Mouse (Mus musculus) right cerebral cortex, postnatal 14 days (tissue): ENCODE measurements around the gene Zfp462.

Experiments
- DNase-seq: peaks from one replicate; pipeline ENCODE4 v3.0.0; 2022

Zfp462 gene

GRCm38 (mm10) chr4:55124126-55124525 is 179.3 kb downstream of the Zfp462 start:
- DNase-seq, result no peak

- peak; percentile 23 for DNase-seq
Observed at GRCm38 (mm10) chr4:55125048-55125737, 180.3 kb downstream of the Zfp462 start.

DNA sequence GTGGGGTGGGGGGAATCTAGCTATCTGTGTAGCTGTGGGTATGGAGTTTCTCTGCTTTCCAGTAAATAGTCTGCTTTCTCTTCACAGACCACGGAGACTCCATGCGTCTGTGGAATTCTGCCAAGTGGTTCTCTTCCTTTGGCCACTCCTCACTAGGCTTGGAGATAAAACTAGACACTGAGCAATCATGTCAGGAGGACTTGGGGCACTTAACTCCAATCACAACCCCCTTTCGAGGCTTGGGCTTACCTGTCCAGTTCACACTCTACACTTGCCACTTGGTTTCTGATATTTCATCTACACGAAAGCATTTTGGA is 180.8 kb downstream of the Zfp462 start:
- DNase-seq, result no peak

DNA sequence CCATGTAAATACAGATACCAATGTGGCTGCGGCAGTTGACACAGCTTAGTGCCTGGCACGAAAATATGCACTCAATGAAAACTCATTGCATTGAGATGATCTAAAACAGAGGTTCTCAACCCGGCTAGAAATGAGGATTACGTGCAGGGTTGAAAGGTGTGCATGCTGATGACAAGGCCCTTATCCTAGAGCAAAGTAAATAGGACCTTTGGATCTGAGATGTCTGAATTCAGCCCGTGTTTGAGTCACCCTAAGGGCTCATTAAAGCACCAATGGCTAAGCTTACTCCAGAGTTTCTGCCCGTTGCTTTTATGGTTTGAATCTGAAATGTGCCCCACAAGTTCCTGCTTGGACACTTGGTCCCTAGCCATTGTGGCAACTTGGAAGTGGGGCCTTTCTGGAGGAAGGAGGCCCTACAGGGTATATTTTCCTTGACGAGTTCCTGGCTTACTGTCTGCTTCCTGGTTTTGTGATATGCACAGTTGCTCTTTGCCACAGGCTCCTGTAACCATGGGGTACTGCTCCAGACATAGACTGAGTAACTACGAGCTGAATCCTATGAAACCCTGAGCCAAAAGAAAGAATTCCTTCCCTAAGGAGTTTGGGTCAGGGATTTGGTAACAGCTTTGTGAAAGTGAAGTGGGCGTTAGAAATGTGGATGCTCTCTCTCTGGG is 182.5 kb downstream of the Zfp462 start:
- DNase-seq, result no peak

GRCm38 (mm10) chr4:55128088-55128835 is 183.4 kb downstream of the Zfp462 start:
- DNase-seq, result no peak
